Mouse (Mus musculus) lung, adult 2 months (tissue): ENCODE data around the gene Tmsb4x.

ENCODE experiments used
- CTCF ChIP-seq: fragments of 200-500 bp; IDR thresholded peaks from 2 replicates; pipeline ENCODE4 v1.5.1; 2011; ENCODE audit warnings: mild to moderate bottlenecking, low read length, control low read depth; ENCODE audit not compliant: insufficient read depth
- POLR2A ChIP-seq: fragments of 200-500 bp; IDR thresholded peaks from 2 replicates; pipeline ENCODE4 v1.6.1; 2011; ENCODE audit warnings: low read depth, mild to moderate bottlenecking, control low read depth, low read length, borderline replicate concordance; ENCODE audit errors: extremely low read depth

GRCm38 (mm10) chrX:167167282-167167681, 41.8 kb downstream of the Tmsb4x start:
- TF ChIP-seq POLR2A, result no peak
- no peak for TF ChIP-seq CTCF
